Mouse (Mus musculus) E14TG2a.4 (cell line): Measurements from ENCODE around the gene Prep.

Experiments used
- CTCF ChIP-seq: conservative IDR thresholded peaks from 2 replicates; pipeline ENCODE4 v1.5.1; 2014; ENCODE audit warnings: low read length
- NANOG ChIP-seq: IDR thresholded peaks from 2 replicates; pipeline ENCODE4 v1.6.1; 2014; ENCODE audit warnings: borderline replicate concordance, low read length, mixed read lengths

- TF ChIP-seq CTCF (no peak), NANOG (no peak)
Observed at GRCm38 (mm10) chr10:45106541-45106940, 39.5 kb downstream of the Prep start.
